Mouse (Mus musculus): Measurements from ENCODE around the gene Tmem117. TPM values are rescaled to one million over a fixed set of nuclear protein-coding genes. Genes with fewer than 3 reads are reported as not detected.

The Tmem117 gene
- polyA plus RNA-seq, 1 experiment from 2014 or later = 7.7 TPM

DNA sequence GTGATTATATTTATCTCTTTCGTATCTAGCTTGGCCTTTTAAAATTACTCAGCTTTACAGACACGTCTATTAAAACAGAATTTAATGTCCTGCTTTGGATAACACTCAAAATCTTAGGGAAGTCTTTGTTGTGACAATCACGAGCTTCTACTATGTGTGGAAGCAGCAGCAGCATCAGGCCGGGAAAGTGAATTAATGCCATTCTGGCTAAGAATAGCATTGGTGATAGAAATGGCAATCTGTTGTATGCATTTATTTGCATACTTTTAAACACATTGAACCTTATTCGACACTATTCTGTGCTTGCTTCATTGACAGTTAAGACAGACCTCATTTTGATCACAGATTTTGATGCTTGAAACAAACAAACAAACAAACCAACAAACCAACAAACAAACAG lies 239.3 kb downstream of the Tmem117 start:
- H3K27me3 ChIP-seq = no peaks in the 10 kb centered on the region
- CTCF ChIA-PET = no interaction called here
- POLR2A ChIA-PET = interaction anchor here (0.6 kb wide), 1 partner anchor 37 kb away, joined by 6 read pairs; no protein-coding TSS in a partner anchor
- no peak for TF ChIP-seq CTCF (IDR thresholded peaks at IDR 0.05)
- in situ Hi-C loops (cut with MboI; ENCODE audit: low pct_unique_long_range_greater_than_20kb) = no loop called here
- ATAC-seq (no peak), DNase-seq (ENCODE audit: low read depth, low spot score) (no peak)

DNA sequence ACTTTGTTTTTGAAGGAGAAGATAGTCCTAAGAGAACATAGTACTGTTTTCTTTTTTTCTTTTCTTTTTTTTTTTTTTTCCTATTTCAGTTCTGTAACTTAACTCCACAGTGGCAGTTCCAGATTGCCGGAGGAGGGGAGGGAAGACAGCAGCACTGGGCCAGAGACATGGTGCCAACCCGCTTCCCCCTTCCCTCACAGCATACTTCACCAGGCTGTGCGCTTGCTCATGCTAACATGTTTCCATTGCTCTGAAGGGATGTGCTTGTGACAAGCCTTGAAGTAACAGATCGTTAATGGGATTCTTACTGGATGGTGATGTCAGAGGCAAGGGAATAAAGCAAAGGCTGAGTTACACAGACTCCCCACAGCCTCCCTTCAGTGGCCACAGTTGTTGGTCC lies 256.0 kb downstream of the Tmem117 start:
- CTCF ChIA-PET = no interaction called here
- no peak for TF ChIP-seq CTCF (IDR thresholded peaks at IDR 0.05)
- ATAC-seq = no peak
- no peaks in the 10 kb centered on the region for H3K27me3 ChIP-seq
- POLR2A ChIA-PET = interaction anchor here (0.7 kb wide), 1 partner anchor 1230 kb away, joined by 4 read pairs; no protein-coding TSS in a partner anchor
- DNase-seq (ENCODE audit: low read depth, low spot score) = no peak
- in situ Hi-C loops (cut with MboI; ENCODE audit: low pct_unique_long_range_greater_than_20kb) = no loop called here

DNA sequence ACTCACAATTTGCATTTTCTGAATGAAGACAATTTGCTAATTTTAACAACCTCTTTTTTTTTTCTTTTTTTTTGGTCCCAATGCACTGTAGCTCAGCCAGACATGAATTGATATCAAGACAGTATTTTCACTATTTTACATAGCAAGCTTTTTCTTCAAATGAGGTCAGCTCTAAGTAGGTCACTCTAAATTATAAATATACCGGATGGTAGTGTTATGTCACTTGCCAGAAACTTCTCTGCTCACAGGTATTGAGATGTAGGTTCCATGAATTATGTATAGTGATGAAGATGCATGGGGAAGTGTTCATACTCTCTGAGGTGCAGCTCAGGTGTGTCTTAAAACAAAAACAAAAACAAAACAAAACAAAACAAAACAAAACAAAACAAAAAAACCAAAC lies 264.2 kb downstream of the Tmem117 start:
- H3K27me3 ChIP-seq = no peaks in the 10 kb centered on the region
- POLR2A ChIA-PET = no interaction called here
- in situ Hi-C loops (cut with MboI; ENCODE audit: low pct_unique_long_range_greater_than_20kb) = no loop called here
- ATAC-seq = no peak
- no peak for DNase-seq (ENCODE audit: low read depth, low spot score)
- CTCF ChIA-PET = interaction anchor here (0.7 kb wide), 1 partner anchor 12 kb away, joined by 3 read pairs; no protein-coding TSS in a partner anchor
- no peak for TF ChIP-seq CTCF (IDR thresholded peaks at IDR 0.05)

DNA sequence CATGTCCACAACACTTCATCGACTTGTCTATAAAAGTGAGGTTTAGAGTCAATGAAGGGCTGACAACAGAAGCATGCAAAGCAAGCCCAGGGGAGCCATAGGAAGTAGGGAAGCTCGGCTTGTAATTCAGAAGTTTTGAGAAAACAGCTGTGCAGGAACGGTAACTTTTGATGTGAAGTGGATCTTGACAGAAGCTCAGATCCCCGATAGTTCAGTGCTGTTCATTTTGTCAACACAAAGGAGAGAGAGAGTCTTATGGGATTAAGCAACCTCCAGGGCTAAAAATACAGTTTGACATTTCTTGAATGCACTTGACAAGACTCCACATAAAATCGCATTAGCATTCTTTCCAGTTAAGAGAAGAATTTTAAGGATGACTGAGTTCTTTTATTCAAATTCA lies 265.1 kb downstream of the Tmem117 start:
- no peak for DNase-seq (ENCODE audit: low read depth, low spot score)
- in situ Hi-C loops (cut with MboI; ENCODE audit: low pct_unique_long_range_greater_than_20kb) = no loop called here
- ChIA-PET POLR2A (no interaction called here), CTCF (no interaction called here)
- TF ChIP-seq CTCF (IDR thresholded peaks at IDR 0.05) = no peak
- H3K27me3 ChIP-seq = no peaks in the 10 kb centered on the region
- no peak for ATAC-seq

DNA sequence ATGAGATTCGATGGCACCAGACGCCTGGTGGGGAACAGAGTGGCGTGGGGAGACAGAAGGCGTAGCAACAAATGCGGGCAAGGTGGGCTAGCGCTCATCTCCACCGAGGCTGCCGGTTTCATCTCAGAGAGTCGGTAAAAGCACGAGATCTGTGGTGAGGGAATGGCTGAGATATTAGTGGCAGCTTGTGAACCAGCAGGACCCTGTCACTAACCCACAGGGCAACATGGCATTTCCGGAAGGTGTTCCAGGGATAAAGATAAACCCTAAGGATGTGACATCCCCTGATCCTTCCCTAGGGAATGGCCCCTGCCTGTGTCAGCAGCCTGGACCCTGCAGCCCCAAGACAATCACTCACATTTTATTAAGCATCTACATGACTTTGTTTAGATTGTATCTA lies 266.6 kb downstream of the Tmem117 start:
- DNase-seq (ENCODE audit: low read depth, low spot score) (no peak), ATAC-seq (no peak)
- no peaks in the 10 kb centered on the region for H3K27me3 ChIP-seq
- ChIA-PET POLR2A (no interaction called here), CTCF (no interaction called here)
- TF ChIP-seq CTCF (IDR thresholded peaks at IDR 0.05) = no peak
- in situ Hi-C loops (cut with MboI; ENCODE audit: low pct_unique_long_range_greater_than_20kb) = no loop called here

DNA sequence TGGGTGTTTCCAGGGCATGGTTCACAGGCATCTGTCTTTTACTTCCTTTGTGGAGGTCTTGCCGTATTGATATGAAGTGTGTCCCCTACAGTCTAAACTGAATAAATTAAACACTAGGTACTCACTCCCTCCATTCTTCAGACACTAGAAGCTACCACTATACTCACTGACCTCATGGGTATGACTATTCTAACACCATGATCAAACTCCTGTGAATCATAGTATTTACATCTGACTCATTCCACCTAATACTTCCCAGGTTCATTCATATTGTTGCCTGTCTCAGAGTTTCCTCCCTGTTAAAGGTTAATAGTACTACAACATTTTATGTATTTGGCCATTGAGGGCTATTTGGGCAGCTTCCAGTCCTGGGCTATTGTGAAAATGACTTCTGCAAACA lies 274.2 kb downstream of the Tmem117 start:
- POLR2A ChIA-PET = no interaction called here
- in situ Hi-C loops (cut with MboI; ENCODE audit: low pct_unique_long_range_greater_than_20kb) = no loop called here

DNA sequence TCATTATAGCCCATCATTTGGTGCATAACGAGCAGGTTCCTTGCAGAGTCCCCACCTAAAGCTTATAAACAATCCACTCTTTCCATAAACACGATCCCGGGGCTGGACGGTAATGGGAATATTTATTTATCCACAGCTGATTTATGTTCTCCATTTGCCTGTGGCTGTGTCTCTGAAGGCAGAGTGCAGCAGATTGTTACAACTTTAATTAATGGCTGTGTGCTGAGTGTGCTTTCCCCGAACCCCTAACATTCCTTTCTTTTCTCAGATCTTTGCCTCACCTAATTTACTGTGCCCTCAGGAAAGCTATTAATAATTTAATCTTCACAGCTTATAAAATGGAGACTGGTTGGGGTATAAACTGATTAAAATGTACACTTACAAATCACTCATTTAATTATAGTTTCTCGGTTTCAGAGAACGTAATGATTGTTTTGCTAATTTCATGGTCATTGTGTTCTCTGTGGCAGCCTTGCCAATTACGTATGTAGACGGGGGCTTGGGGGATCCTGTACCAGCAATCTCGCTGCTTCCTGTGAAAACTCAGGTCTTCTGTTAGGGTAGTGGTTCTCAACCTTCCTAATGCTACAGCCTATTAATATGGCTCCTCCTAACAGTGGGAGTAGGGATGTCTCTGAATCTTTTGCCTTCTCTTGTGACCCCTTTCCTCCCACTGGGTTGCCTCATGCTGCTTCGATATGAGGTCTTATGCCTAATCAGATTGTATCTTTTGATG lies 275.8 kb downstream of the Tmem117 start:
- CTCF ChIA-PET = no interaction called here
- in situ Hi-C loops (cut with MboI; ENCODE audit: low pct_unique_long_range_greater_than_20kb) = no loop called here
- no peaks in the 10 kb centered on the region for H3K27me3 ChIP-seq
- TF ChIP-seq CTCF (IDR thresholded peaks at IDR 0.05) = no peak
- ATAC-seq (no peak), DNase-seq (ENCODE audit: low read depth, low spot score) (no peak)
- POLR2A ChIA-PET = interaction anchor here (0.6 kb wide), 1 partner anchor 105 kb away, joined by 3 read pairs; no protein-coding TSS in a partner anchor

More for the DNA sequence above, 274.2 kb downstream of the Tmem117 start:
- no peak for DNase-seq (ENCODE audit: low read depth, low spot score)
- CTCF ChIA-PET = no interaction called here
- H3K27me3 ChIP-seq = no peaks in the 10 kb centered on the region
- no peak for TF ChIP-seq CTCF (IDR thresholded peaks at IDR 0.05)
- ATAC-seq = peak; percentile 60

DNA sequence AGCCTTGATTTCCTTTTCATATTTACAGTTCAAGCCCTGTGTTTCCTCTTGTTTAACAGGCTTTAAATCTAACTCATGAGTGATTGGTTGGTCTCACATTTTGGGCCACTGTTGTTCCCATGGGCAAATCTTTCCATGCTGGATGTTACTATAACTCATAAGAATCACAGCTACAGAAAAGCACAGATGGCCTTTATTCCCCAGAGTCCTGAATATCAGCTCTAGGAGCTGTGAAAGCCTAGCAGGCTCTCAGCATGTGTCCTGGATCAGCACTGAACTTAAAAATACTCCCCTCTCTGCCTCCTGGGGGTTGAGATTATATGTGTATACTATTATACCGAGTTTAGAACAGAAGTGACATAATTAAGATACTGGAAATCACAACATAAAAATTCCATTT lies 292.6 kb downstream of the Tmem117 start:
- no peak for TF ChIP-seq CTCF (IDR thresholded peaks at IDR 0.05)
- no peaks in the 10 kb centered on the region for H3K27me3 ChIP-seq
- in situ Hi-C loops (cut with MboI; ENCODE audit: low pct_unique_long_range_greater_than_20kb) = no loop called here
- ChIA-PET CTCF (no interaction called here), POLR2A (no interaction called here)
- DNase-seq (ENCODE audit: low read depth, low spot score) (no peak), ATAC-seq (no peak)

DNA sequence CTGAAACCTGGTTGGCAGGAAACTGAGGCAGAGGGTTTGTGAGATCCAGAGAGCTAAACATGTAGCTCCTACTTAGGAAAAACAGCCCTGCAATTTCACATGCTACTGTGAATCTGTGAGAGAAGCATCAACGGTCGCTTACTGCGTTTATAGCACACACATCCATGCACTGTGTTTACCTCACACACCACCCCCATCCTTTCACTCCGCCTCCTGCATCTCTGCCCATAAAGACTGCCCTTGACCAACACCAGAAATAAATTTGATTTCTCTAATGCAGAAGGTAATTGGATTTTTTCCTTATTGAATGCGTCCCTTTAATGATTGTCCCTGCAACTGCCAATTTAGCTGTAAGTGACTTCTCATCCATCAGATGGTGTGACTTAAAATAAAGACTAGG lies 299.0 kb downstream of the Tmem117 start:
- DNase-seq (ENCODE audit: low read depth, low spot score) = no peak
- ChIA-PET CTCF (no interaction called here), POLR2A (no interaction called here)
- in situ Hi-C loops (cut with MboI; ENCODE audit: low pct_unique_long_range_greater_than_20kb) = no loop called here
- no peaks in the 10 kb centered on the region for H3K27me3 ChIP-seq
- no peak for TF ChIP-seq CTCF (IDR thresholded peaks at IDR 0.05)
- ATAC-seq = no peak

DNA sequence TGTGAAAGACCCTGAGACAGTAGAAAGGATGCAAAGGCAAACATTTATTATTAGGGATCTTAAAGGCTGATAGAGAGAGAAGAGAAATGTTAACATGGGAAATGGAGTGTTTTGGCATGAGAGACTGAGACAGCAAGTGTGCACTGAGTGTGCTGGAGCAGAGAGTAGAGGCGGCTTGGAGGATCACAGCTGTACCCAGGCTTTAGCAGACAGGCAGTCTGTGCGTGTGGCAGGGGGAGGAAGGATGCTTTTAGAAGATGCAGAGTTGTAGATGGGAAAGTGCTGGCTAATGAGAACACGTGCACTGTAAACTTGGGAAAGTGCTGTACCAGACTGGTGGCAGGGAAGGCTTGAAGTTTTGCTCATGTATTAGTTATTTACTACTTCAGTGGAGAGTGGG lies 301.7 kb downstream of the Tmem117 start:
- no peak for DNase-seq (ENCODE audit: low read depth, low spot score)
- H3K27me3 ChIP-seq = no peaks in the 10 kb centered on the region
- POLR2A ChIA-PET = interaction anchor here (0.6 kb wide), 1 partner anchor 9 kb away, joined by 3 read pairs; no protein-coding TSS in a partner anchor

DNA sequence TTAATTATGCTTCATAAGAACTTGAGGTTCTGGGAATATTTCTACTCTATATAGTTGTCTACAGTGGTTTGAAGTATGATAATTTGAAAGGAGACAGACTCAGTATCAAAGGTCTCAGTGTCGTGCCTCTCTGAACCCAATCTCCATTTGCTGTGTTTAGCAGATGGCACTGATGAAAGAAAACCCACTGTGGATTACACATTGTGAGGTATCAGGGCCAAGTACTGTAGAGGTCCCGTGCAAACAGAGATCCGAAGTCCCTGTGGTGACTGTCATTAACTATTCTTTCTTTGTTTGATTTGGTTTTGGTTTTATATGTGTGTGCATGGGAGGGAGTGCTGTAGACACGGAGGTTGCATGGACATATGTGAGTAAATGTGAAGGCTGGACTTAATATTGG lies 304.0 kb downstream of the Tmem117 start:
- in situ Hi-C loops (cut with MboI; ENCODE audit: low pct_unique_long_range_greater_than_20kb) = no loop called here
- CTCF ChIA-PET = no interaction called here

More for the DNA sequence above, 301.7 kb downstream of the Tmem117 start:
- no peak for TF ChIP-seq CTCF (IDR thresholded peaks at IDR 0.05)
- no peak for ATAC-seq
- in situ Hi-C loops (cut with MboI; ENCODE audit: low pct_unique_long_range_greater_than_20kb) = no loop called here
- CTCF ChIA-PET = no interaction called here

DNA sequence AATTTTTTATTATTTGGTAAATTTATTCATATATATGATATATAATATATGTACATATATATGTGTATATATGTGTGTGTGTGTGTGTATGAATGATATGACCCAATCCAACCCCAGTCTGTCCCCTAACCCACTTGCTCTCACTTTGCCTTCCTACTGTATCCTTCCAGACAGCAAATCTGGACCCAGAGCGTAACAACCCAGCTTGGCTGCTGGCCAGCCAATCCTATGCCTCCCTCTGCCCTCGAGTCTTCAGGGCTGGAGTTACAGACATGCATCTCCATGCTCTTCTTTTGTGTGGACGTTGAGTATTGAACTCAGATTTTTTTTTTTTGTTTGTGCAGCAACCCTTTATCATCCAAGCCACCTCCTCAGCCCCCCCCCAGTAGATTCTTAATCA lies 304.4 kb downstream of the Tmem117 start:
- CTCF ChIA-PET = no interaction called here
- ATAC-seq = no peak
- in situ Hi-C loops (cut with MboI; ENCODE audit: low pct_unique_long_range_greater_than_20kb) = no loop called here
- POLR2A ChIA-PET = no interaction called here
- H3K27me3 ChIP-seq = no peaks in the 10 kb centered on the region
- no peak for TF ChIP-seq CTCF (IDR thresholded peaks at IDR 0.05)
- DNase-seq (ENCODE audit: low read depth, low spot score) = no peak

More for the DNA sequence above, 304.0 kb downstream of the Tmem117 start:
- DNase-seq (ENCODE audit: low read depth, low spot score) (no peak), ATAC-seq (no peak)
- no peak for TF ChIP-seq CTCF (IDR thresholded peaks at IDR 0.05)
- no peaks in the 10 kb centered on the region for H3K27me3 ChIP-seq
- POLR2A ChIA-PET = no interaction called here
